Mouse (Mus musculus) spleen, embryonic (tissue): ENCODE measurements around the gene Abhd14a.

Source experiments
- CTCF ChIA-PET: fragments of 350-600 bp; sonication (Branson Sonifier 250); formaldehyde crosslinking; loops from one replicate; lab custom pipeline; 2022; lab: Charles Lee

Abhd14a gene

DNA sequence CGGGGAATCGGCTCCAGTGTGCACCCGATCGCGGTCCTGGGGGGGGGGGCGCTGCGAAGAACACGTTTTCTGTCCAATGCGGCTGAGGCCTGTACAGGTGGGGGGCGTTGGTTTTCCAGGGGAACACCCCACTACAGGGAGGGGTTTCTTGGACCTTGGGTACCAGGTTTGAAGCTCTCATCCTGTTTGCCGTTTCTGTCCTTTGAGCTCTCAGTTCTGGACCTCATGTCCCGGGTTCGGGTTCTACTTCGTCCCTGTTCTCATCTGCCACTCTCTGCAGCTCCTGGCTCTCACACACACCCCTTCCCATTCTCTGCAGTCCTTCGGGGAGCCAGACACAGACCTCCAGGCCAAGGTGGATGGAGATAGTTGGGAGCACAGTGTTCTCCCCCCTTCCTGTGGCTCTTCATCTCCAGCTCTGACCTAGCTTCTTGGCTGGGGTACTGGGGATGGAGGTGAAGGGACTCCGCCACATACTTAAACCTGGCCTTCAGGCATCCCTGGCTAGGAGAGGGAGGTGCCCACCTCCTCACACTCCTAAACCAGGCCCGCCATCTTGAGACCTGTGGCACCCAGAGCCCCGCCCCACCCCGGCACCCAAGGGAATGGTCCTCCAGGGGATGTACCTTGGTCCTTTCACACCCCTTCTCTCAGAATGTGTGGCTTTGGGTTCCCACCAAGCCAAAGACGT is 6.7 kb upstream of the Abhd14a start:
- CTCF ChIA-PET = no interaction called here

DNA sequence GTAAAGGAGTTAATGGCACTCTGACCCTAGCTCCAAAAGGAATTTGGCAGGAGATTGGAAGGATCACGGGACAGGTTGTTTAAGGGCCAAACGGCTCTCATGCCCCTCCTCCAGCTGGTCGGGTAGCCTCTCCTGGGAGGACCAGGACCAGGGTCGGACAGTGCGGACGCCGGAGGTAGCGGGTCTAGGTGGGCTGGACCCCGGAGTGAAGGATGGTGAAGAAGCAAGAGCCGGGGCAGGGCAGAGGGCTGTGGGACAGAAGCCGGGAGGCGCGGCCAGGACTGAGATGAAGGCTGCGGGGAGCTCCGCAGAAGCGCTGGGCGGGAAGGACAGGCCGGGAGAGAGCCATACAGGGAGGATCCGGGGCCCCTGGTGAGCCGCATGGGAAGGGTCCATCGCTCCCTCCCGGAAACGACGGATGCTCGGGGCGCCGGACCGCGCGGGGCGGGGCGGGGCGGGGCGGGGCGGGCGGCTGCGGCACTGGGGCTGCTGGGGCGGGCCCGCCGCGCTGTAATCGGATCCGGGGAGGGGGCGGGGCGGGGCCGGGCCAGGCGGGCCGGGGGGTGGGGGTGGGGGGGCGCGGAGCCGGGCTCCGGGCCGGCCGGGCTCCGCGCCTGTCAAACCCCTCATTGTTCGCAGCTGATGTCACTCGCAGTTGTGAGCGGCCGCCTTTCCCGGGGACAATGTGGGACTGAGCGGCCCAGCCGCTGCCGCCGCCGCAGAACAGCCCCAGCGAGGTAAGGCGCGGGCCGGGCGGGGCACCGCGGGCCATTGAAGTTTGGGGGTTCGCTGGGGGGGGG is 6.0 kb upstream of the Abhd14a start, which contains the start of gene Pcbp4:
Gene Pcbp4 (plus strand): TSS at position 21 of the 800 bp plus-strand sequence.
- CTCF ChIA-PET = no interaction called here

DNA sequence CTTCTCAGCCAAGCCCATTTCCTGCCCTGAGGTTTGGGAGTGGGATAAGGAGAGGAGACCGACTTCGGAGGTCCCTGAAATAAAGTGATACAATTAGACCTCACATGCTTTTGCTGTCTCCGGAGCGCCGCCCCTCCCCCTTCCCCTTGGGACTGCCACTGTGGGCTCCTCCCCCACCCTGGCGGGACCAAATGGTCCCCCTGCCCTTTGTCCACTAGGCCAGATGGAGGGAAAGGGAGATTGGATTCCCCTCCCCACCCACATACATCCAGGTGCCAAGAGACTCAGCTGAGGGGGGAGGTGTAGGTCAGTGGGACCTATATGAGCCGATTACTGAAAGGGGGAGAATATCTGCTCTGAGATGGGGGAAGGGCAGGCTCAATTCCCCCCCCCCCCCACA is 5.3 kb upstream of the Abhd14a start:
- CTCF ChIA-PET = no interaction called here

DNA sequence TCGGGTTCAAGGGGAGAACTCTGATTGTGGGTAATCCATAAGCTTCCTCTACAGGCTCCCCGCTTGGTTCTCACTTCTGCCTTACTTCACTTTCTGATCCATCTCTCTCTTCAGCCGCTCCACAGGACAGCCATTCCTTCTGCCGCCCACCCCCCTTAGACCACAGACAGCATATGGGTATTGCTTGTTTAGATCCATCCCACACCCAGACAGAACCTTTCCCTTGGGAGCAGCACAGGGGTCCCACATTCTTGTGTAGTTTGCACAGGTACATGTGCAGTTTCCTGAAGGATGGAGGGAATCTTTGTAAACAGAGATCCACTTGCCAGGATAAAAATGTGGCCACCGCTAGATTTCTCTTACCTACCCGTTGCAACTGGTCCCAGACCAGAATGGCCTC is 4.9 kb upstream of the Abhd14a start:
- CTCF ChIA-PET = no interaction called here

DNA sequence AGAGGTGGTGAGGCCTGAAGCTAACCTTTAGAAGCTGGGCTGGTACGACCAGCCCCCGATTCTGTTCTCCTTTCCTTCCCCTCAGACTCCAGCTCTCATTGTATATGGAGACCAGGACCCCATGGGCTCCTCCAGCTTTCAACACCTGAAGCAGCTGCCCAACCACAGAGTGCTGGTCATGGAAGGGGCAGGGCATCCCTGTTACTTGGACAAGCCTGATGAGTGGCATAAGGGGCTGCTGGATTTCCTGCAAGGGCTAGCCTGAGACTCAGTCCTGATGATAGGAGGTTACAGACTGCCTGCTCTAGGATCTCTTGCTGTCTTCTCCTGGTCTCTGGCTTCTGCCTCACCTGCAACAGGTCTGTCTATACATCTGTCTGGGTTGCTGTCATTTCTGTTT is 4.4 kb upstream of the Abhd14a start:
- CTCF ChIA-PET = no interaction called here

DNA sequence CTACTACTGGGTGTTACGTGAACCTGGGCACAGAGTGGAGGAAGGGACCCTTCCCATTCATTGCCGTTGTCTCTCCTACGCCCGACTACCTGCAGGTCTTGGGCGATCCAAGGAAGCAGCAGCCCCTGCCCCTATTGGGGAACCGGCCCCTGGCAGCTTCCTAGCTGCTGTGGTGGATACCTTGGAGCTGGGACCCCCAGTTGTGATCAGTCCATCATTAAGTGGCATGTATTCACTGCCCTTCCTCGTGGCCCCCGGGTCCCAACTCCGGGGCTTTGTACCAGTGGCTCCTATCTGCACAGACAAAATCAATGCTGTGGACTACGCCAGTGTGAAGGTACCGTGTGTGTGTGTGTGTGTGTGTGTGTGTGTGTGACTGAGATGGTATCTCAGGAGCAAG is 3.8 kb upstream of the Abhd14a start:
- CTCF ChIA-PET = no interaction called here

DNA sequence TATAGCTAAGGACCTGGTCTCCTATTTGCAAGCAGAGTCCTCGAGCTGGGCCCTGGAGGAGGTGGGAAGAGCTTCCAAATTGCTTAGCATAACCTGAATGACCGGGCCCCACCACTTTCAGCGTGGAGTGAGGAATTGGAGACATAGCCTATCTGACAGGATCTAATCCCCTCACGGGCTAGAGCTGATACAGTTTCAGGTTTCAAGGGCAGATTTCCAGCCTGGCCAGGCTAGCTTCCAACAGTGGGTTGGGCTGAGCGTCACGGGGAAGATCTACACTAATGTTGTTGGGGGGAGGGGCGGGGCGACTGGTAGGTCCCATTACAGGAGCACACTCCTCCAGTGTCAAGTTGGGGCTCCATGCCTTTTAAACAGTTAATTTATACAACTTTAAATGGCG is 3.2 kb upstream of the Abhd14a start:
- CTCF ChIA-PET = interaction anchor here (0.5 kb wide), 1 partner anchor 40 kb away, joined by 3 read pairs; no protein-coding TSS in a partner anchor

DNA sequence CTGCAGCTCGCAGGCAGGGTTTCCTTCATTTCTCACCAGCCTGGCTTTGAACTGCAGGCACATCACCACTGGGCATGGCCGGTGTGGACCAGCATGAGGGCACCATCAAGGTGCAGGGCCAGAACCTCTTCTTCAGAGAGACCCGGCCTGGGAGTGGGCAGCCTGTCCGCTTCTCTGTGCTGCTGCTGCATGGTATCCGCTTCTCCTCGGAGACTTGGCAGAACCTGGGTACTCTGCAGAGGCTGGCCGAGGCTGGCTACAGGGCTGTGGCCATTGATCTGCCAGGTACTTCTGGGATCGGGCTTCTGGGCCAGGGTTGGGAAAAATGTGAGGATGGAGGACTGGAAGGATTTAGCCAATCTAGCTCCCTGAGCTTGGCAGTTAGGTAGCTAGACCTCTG is 2.5 kb upstream of the Abhd14a start:
- CTCF ChIA-PET = no interaction called here

DNA sequence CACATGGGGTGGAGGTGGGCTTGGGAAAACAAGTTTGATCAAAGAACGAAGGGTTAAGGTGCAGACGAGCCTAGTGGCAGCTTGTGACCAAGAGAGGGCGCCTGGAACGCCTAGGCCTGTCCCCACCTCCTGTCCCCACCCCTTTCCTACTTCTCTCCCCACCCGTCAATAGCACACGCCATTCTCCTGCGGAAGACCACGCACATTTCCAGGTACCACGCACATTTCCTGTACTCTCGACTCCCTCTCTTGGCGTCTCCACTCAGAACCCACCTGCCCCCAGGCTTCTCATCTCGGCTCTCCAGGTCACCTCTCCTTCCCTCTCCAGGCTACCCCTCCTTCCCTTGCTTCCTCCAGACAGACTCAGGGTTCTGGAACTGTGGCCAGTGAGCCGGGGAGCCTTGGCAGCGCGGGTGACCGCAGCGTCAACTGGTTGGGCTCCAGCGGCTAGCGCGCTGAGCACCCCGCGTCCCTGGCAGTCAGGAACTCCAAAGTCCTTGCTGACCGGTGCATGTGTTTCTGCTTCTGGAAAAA is 1.1 kb upstream of the Abhd14a start:
- CTCF ChIA-PET = interaction anchor here (2.5 kb wide), 1 partner anchor 28 kb away, joined by 6 read pairs; the partner anchor contains the start of gene Parp3

DNA sequence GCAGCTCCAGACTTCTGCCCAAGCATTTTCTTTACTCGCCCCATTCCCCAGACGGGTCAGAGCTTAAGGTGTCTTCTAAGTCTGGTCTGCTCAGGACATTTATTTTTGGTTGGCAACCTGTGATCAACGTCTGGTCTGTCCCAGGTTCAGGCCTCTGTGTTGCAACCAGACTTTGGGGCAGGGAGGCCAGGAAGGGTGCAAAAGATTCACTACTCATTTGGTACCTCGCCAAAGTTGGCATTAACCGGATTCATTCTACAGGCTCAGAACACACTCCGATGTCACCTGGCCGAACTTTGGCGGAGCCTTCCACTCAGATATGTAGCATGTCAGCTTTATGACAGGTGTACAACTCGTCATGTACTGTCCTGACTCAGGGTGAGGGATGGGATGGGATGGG is 473 bp upstream of the Abhd14a start:
- CTCF ChIA-PET = interaction anchor here (0.9 to 2.5 kb wide), 2 partner anchors 15 to 29 kb away, joined by 4 to 6 read pairs; partner anchors contain the start of gene Parp3

DNA sequence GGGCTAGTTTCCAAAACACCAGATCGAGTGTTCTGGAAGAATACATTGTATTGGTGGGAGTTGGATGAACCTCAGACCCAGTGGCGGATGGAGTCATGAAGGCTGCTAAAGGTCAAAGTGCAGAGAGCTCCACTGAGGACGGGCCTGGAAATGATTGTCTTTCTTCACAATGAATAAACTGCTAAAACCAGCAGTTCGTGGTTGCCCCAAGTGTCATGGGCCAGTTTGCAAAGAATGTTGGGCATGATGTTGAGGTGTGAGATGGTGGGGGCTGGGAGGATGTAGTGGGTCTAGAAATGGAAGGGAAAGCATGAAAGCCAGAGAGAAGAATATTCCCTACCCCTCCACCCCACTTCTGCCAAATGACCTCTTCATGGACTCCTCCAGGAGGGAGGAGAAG is 2.6 kb downstream of the Abhd14a start:
- CTCF ChIA-PET = no interaction called here

DNA sequence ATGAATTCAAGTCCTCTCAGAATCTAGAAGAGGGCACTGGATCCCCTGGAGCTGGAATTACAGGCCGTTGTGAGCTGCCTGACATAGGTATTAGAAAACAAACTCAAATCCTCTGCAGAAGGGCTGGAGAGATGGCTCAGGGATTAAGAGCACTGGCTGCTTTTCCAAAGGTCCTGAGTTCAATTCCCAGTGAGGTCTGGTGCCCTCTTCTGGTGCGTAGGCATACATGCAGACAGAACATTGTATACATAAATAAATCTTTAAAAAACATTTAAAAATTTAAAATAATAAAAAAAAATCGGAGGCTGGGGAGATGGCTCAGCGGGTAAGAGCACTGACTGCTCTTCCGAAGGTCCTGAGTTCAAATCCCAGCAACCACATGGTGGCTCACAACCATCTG is 4.8 kb downstream of the Abhd14a start:
- CTCF ChIA-PET = no interaction called here

DNA sequence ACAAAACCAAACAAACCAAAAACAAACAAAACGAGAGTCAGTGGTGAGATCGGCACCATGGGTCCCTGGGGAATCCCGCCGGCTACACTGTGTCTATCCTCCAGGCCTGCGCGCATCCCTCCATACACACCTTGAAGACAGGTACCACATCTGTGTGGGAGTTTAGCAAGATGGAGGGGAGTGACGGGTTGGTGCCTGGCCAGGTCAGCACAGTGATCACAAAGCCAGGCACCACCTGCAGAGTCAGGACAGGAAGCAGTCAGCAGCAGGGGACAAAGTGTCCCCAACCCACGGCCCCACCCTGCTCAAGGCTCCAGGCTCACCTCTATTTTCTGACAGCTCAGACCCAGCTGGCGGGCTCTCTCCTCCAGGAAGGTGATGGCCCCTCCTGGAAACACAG is 10.9 kb downstream of the Abhd14a start:
- CTCF ChIA-PET = no interaction called here

DNA sequence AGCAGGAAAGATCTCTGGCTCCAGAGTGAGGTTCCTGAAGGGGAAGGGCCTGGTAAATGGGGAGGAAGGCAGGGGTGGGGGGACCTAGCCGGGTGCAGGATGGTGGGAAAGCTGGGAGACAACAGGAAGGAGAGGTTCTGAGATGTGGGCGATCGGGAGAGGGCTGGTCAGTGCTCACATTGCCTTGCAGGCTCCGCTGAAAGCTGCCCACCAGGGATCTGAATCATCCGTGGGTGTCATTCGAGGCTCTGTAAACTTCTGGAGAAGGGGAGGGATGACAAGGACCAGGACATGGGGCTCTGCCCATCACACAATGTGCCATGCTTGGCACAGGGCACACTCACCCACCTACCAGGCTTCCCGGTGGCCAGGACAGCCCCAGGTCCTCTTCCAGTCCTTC is 14.1 kb downstream of the Abhd14a start:
- CTCF ChIA-PET = interaction anchor here (0.8 to 1.4 kb wide), 2 partner anchors 13 to 14 kb away, joined by 4 read pairs; partner anchors contain the start of gene Abhd14a

DNA sequence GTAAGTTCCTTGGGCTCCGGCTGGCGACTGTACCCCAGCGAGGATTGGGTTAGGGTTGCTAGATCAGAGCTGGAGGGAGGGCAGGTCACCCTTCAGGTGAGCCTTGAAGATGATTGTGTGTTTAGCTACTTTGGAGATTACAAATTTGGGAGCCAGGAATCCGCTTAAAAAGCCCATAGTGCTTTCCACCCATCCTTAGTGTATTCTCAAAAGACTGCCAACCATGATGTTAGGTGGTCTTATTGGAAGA is 17.5 kb downstream of the Abhd14a start:
- CTCF ChIA-PET = interaction anchor here (1.0 to 1.2 kb wide), 2 partner anchors 8 to 47 kb away, joined by 3 to 6 read pairs; partner anchors contain the start of genes Acy1 and Parp3

DNA sequence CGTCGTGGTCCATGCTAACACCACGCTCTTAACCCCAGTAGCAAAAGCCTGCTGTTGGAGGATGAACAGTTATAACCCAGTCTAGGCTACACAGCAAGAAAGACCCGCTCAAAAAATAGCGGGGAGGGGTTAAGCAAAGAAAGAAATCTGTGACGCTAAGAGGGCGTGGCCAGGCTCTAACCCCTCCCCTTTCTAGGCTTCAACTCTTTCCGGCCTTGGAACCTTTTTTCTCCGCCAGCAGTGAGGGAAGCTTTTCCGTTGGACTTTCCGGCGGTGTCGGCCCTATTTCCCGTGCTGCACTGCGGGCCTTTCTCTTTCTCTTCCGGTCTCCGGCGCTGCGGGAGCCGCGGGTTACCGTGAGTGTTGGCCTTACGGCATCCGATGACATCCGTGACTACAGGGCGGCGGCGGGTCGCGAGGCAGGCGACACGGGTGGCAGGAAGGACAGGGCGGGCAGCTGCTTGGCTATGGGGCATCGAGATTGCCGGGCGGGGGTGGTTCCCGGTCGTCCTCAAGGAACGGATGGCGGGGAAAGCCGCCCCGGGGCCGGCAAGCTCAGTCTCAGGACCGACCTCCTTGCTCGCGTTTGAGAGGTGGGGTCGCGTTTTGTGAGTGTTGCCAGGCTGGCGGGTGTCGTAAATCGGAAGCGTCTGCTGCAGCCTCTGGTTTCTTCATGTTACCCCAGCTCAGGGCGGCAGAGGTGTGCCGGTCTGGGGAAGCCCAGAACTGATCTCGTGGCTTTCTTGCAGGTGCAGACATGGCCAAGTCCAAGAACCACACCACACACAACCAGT is 18.1 kb downstream of the Abhd14a start, which contains the start of gene Rpl29:
Gene Rpl29 (plus strand): TSS at position 234 of the 794 bp plus-strand sequence.
- CTCF ChIA-PET = interaction anchor here (1.1 to 1.2 kb wide), 2 partner anchors 9 to 122 kb away, joined by 3 to 6 read pairs; partner anchors contain the start of gene Acy1

DNA sequence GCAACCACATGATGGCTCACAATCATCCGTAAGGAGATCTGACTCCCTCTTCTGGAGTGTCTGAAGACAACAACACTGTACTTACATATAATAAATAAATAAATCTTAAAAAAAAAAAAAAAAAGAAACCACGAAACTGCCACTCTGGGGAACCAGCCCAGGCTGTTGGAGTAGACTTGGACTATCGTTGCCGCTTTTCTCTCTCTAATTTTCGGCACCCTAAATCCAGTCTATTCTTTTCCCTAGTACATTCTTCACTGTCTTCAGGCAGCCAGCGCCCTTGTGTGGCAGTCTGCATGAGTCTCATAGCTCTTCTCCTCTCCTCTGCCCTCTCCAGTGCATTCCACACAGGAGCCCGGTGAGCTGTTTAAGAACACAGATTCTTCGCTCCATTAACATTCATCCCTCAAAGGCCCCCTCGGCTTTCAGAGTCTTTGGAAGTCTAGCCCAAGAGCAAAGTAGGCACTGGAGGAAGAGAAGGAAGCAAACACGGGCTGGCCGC is 18.7 kb downstream of the Abhd14a start:
- CTCF ChIA-PET = interaction anchor here (0.5 to 1.2 kb wide), 3 partner anchors 9 to 369 kb away, joined by 3 to 10 read pairs (median 6); partner anchors contain the start of gene Acy1

DNA sequence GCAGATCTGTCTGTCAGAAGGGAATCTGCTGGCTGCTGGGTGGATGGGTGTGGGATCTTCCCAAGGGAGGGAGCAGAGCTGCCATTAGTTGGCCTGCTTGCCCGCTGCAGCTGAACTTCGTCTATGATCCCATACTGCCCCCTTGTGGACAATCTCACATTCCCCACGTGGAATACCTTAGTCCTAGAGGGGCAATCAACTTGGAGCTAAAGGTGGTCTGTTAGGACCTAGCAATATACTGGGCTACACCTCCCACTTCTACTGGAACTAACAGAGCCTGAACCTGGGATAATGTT is 25.7 kb downstream of the Abhd14a start:
- CTCF ChIA-PET = interaction anchor here (0.7 to 1.7 kb wide), 10 partner anchors 31 to 210 kb away, joined by 3 to 10 read pairs (median 4); partner anchors contain the start of genes Dusp7 and Parp3

DNA sequence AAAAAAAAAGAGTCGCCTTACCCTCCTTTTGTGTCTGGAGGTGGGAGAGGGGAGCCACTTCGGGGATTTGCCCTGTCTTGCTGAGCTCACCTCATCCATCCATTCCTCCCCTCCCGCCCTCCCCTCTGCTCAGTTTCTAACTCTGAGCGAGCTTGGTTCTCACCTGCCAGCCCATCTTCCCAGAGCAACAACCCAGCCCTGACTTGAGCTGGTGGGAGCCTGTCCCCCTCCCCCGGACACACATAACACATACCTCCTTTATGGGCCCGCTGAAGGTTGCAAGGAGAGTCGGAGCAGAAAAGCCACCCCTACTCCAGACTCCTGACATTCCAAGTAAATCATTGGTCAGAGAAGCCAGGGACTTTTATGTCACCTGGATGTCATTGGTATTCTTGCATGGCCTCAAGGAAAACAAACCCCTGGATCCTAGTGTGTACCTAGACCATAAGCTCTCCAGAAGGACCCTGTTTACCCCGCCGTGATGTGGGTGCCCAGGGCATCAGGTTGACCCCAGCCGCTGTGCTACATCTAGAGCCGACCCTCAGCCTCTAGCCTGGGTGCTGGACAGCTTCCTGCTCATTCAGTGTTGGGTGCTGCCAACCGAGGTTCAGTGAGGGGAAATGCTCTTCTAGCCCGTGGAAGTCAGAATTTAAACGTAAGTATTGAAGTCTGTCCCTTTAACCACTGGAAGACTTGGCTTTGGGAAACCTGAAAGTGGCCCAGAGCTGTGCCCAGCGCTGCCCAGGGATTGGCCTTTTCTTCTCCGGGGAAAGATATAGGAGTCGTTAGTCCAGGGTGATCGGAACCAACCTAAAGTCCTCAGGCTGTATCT is 26.2 kb downstream of the Abhd14a start:
- CTCF ChIA-PET = interaction anchor here (0.7 to 1.7 kb wide), 12 partner anchors 11 to 209 kb away, joined by 3 to 10 read pairs (median 4); partner anchors contain the start of gene Parp3

DNA sequence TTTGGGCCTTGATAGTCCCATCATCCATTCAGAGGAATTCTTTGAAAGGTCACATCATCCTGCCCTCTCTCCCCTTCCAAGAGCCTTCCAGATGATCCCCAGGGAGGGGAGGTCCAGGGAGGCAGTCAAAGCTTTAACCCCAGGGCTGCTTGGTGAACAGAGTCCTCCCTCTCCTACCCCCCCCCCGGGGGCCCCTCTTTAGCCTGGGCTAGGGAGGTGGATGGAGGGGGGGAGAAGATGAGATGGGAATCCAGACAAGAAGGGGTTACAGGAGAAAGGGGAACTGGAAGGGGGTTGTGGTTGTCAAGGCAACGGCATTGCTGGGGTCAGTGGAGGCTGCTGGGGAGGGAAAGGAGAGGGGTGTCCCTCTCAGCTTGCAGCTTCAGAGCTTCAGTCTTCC is 26.9 kb downstream of the Abhd14a start:
- CTCF ChIA-PET = interaction anchor here (0.6 to 1.7 kb wide), 5 partner anchors 11 to 131 kb away, joined by 3 to 7 read pairs (median 5); partner anchors contain the start of gene Parp3
